Mouse (Mus musculus) gastrocnemius, adult 2 months (tissue): ENCODE results near the gene Znhit2. TPM values are rescaled to one million over a fixed set of nuclear protein-coding genes. Genes with fewer than 3 reads are reported as not detected.
A peak's percentile ranks its signal among the peaks of the same experiment; 100 is the strongest.

ENCODE experiments used
- DNase-seq: peaks from one replicate; pipeline ENCODE4 v3.0.0; 2022
- H3K27ac ChIP-seq: fragments of 200-600 bp; 2 replicates; pipeline ENCODE4 v1.8.1; 2022; ENCODE audit warnings: mild to moderate bottlenecking
- H3K4me3 ChIP-seq: fragments of 200-600 bp; 2 replicates; pipeline ENCODE4 v1.8.1; 2022; ENCODE audit warnings: mild to moderate bottlenecking, moderate library complexity
- CTCF ChIP-seq: fragments of 200-600 bp; IDR thresholded peaks from 2 replicates; pipeline ENCODE4 v1.8.1; 2022; ENCODE audit warnings: antibody characterized with exemption, mild to moderate bottlenecking, moderate library complexity
- intact Hi-C: fragments of 180-260 bp; cut with DNase I; formaldehyde crosslinking; loops from one replicate; pipeline ENCODE4 v1.15.1; 2025
- total RNA-seq, 2 experiments: library from RNA; stranded (reverse); gene quantifications; 2 replicates each; pipeline ENCODE4 v1.2.3; 2021

Gene Znhit2
- total RNA-seq, 2 experiments from 2014 or later: 8.3 to 8.5 TPM

- no peak for TF ChIP-seq CTCF
- intact Hi-C loops: loop anchor here (5.0 kb wide), 2 partner anchors 68 to 127 kb away; partner anchors contain the start of genes Cdc42ep2 and Sac3d1
- DNase-seq: no peak
- Histone ChIP-seq H3K27ac (no peak overlapping the region), H3K4me3 (no peak overlapping the region)
Measured at GRCm38 (mm10) chr19:6048681-6049410, 12.1 kb upstream of the Znhit2 start.

DNA sequence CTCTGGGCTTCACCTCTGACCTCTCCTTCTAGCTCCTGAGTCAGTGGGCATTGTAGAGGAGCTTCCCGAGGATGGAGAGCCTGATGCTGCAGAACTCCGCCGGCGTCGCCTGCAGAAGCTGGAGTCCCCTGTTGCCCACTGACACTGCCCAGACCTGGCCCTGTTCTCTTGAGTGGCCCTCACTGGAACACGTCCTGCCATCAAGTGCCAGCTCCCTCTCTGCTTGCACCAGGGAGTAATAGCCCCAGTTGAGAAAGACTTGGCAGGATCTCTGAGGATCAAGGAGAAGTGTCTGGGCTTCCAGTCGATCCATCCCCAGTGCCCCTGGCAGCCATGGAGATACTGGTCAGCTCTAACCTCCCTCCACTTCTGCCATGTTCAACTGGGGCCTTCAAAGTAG, 8.5 kb upstream of the Znhit2 start:
- intact Hi-C loops: no loop called here
- peak; percentile 40 for DNase-seq
- H3K4me3 ChIP-seq: no peak overlapping the region
- H3K27ac ChIP-seq: no peak overlapping the region
- TF ChIP-seq CTCF: no peak

DNA sequence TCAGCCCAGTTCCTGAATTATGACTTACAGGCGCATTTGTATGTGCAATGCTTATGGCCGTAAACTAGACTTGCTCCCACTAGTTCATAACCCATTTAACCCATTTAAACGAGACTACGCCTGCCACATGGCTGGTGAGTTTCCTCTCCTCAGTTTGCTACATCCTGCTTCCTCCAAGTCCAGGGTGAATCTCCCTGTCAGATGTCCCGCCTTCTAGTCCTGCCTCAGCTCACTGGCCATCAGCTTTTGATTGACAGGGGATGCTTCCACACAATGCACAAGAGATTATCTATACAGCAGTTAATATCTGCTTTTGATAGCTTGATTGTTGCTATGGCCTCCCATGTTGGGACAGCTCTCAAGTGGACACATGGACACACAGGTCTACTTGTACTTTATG, 6.7 kb upstream of the Znhit2 start:
- intact Hi-C loops: no loop called here
- no peak overlapping the region for H3K27ac ChIP-seq
- TF ChIP-seq CTCF: no peak
- H3K4me3 ChIP-seq: no peak overlapping the region
- no peak for DNase-seq

DNA sequence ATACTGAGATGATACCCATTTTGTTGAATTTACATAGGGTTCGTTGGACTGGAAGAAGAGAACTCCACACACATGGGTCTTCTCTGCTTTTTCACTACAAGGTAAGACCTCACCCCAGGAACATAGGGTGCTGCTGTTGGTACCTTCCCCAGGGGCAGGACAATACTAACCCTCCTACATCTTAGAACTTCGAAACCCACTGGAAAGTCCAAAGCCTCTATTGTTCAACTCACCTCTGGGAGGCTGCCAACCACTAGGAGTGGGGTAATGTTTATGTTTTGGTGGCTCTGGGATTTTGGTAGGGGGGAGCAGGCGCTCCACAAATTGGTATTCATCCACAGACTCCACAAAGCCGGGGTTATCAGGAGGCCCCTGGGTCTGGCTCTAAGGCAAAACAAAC, 4.3 kb upstream of the Znhit2 start:
- no peak for DNase-seq
- no peak overlapping the region for H3K27ac ChIP-seq
- intact Hi-C loops: loop anchor here (1.0 kb wide), 1 partner anchor 28 kb away; the partner anchor contains the start of genes Cdca5 and Zfpl1
- no peak for TF ChIP-seq CTCF
- H3K4me3 ChIP-seq: peak overlapping the region; percentile 74

GRCm38 (mm10) chr19:6057313-6058096, 3.5 kb upstream of the Znhit2 start, which contains the start of the genes Mrpl49 and Fau:
Gene Mrpl49 (minus strand): TSS chr19:6057785.
Gene Fau (plus strand): TSS chr19:6057844.
- peak; percentile 99 for DNase-seq
- intact Hi-C loops: loop anchor here (1.0 kb wide), 1 partner anchor 27 kb away; the partner anchor contains the start of genes Cdca5 and Zfpl1
- Histone ChIP-seq H3K4me3 (peak within 1 kb of the TSS; percentile 74), H3K27ac (peak within 1 kb of the TSS; percentile 98)
- no peak for TF ChIP-seq CTCF

- H3K4me3 ChIP-seq: peak overlapping the region; percentile 74
- intact Hi-C loops: no loop called here
- no peak for TF ChIP-seq CTCF
- H3K27ac ChIP-seq: peak overlapping the region; percentile 98
- DNase-seq: no peak
Measured at GRCm38 (mm10) chr19:6058513-6058912, 2.5 kb upstream of the Znhit2 start.

GRCm38 (mm10) chr19:6058966-6059365, 2.0 kb upstream of the Znhit2 start:
- intact Hi-C loops: no loop called here
- no peak for TF ChIP-seq CTCF
- DNase-seq: no peak
- Histone ChIP-seq H3K4me3 (peak overlapping the region; percentile 74), H3K27ac (peak overlapping the region; percentile 98; the same call in 1 of the 2 replicates)

GRCm38 (mm10) chr19:6061641-6062302, 780 bp downstream of the Znhit2 start:
- H3K27ac ChIP-seq: peak overlapping the region; percentile 90
- H3K4me3 ChIP-seq: peak overlapping the region; percentile 99
- intact Hi-C loops: loop anchor here (2.0 kb wide), 1 partner anchor 15 kb away; the partner anchor contains the start of gene Vps51
- no peak for TF ChIP-seq CTCF
- peak; percentile 54 for DNase-seq

DNA sequence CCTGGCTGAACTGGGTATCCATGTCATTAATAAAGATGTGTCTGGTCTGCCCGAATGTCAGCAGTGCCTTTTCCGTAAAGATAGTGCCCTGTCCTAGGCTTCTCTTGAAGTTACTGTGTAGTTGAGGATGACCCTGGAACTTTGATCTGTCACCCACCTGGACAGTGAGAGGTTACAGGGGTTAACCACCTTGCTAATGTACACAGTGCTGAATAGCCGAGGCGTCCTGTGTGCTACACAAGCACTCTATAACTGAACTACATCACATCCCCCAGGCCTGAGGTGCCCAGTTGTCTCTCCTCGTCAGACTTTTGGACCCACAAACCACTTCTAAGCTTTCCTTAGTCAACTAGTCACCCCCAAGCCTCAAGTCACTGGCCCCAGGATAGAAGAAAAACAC, 1.4 kb downstream of the Znhit2 start:
- H3K4me3 ChIP-seq: peak overlapping the region; percentile 99
- no peak for TF ChIP-seq CTCF
- DNase-seq: no peak
- H3K27ac ChIP-seq: peak overlapping the region; percentile 90
- intact Hi-C loops: no loop called here

DNA sequence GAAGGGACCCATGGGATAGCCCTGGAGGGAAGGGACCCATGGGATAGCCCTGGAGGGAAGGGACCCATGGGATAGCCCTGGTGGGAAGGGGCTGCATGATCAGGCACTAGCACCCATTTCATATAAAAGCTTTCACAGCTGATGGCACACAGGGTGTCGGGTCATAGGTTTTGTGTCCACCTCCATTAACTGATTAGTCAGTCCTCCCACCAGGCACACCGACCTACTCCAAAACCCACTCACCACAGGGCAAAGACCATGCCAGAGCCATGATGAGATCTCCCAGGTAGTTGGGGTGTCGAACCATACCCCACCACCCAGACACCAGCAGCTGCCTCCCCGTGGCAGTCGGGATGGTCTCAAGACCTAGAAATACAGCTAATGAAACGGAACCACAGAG, 2.1 kb downstream of the Znhit2 start:
- no peak for TF ChIP-seq CTCF
- no peak for DNase-seq
- Histone ChIP-seq H3K27ac (no peak overlapping the region), H3K4me3 (no peak overlapping the region)
- intact Hi-C loops: no loop called here

GRCm38 (mm10) chr19:6066571-6066970, 5.6 kb downstream of the Znhit2 start:
- TF ChIP-seq CTCF: no peak
- H3K4me3 ChIP-seq: peak overlapping the region; percentile 66
- peak overlapping the region; percentile 67 for H3K27ac ChIP-seq
- intact Hi-C loops: no loop called here
- DNase-seq: no peak

- intact Hi-C loops: no loop called here
- Histone ChIP-seq H3K4me3 (peak overlapping the region; percentile 66), H3K27ac (peak overlapping the region; percentile 67)
- peak; percentile 87 for DNase-seq
- TF ChIP-seq CTCF: peak; percentile 89
Measured at GRCm38 (mm10) chr19:6067011-6067723, 6.2 kb downstream of the Znhit2 start.
